Mouse (Mus musculus): ENCODE data around the gene Ivd. TPM values are rescaled to one million over a fixed set of nuclear protein-coding genes. Genes with fewer than 3 reads are reported as not detected.
A peak's percentile ranks its signal among the peaks of the same experiment; 100 is the strongest.

Gene Ivd
- polyA plus RNA-seq, 1 experiment from 2014 or later, result 68.9 TPM

GRCm38 (mm10) chr2:118899306-118899705 is 37.6 kb downstream of the Ivd start:
- Histone ChIP-seq H3K4me1 (replicated peaks; ENCODE audit: insufficient read depth, low read length) (peaks cover 9% of the 10 kb centered on the region; the same call in 1 of the 2 replicates), H3K9ac (ENCODE audit: low read depth, low read length) (no peak overlapping the region), H3K9me3 (replicated peaks; ENCODE audit: low read length) (no peaks in the 10 kb centered on the region), H3K4me3 (replicated peaks; ENCODE audit: low read depth, low read length) (no peak overlapping the region), H3K27me3 (ENCODE audit: insufficient read depth, low read length) (peaks cover 47% of the 10 kb centered on the region), H3K27ac (no peak overlapping the region), H3K36me3 (ENCODE audit: insufficient read depth, low read length) (no peaks in the 10 kb centered on the region), H3K4me2 (ENCODE audit: low read length) (no peak overlapping the region)
- DNase-seq (ENCODE audit: low spot score) (no peak), ATAC-seq (replicated peaks; ENCODE audit: low FRiP score, low read depth) (no peak)
- 13% methylated on average over 7 of the region's 7 CpGs for WGBS
- TF ChIP-seq CTCF (IDR thresholded peaks at IDR 0.05; ENCODE audit: low read depth), result no peak

DNA sequence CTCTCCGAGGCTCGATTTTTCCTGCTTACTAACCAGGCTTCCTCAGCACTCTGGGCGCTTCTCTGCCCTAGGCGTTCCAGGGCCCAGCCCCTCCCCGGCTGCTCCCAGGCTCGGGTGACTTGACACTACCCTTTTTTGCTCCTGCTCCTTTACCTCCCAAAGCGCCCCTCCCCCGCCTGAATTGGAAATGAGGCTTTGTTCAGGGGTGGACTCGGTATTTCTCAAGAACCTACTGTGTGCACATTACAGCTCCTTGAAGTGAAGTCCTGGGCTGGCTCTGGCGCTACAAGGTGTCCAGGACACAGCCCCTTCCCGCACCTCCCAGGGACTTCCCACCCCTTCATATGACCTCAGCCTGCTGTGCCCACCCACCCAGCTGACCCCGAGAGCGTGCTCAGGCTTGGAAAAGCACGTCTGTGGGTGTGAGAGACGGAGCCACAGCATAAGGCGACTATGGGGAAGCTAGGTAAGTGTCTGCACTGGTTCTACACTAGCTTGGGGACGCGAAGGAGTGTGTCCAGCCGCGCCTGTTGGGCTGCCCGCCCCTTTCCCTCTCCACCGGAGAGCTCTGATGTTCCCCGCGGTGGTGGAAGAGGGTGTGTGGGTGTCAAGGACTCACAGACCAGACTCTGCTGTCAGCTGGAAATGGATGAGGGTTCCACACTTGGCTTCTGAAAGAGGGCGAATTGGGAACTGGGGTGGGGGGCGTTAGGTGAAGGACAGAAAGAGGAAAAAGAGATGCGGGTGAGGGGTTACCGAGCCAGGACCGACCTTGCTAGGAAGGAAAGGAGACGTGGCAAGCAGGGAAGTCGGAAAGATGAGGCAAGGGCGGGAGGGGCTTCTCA is 38.4 kb downstream of the Ivd start, which contains the start of gene Bahd1:
Gene Bahd1 (plus strand): TSS at position 397 of the 845 bp plus-strand sequence.
- WGBS, result under 1% methylated on average over 32 of the region's 32 CpGs
- Histone ChIP-seq H3K4me2 (ENCODE audit: low read length) (peak within 1 kb of the TSS; percentile 99), H3K4me3 (replicated peaks; ENCODE audit: low read depth, low read length) (peak within 1 kb of the TSS; percentile 86), H3K9me3 (replicated peaks; ENCODE audit: low read length) (no peaks in the 10 kb centered on the region), H3K27me3 (ENCODE audit: insufficient read depth, low read length) (peaks cover 44% of the 10 kb centered on the region), H3K36me3 (ENCODE audit: insufficient read depth, low read length) (no peaks in the 10 kb centered on the region), H3K27ac (no peak within 1 kb of the TSS), H3K4me1 (replicated peaks; ENCODE audit: insufficient read depth, low read length) (peaks cover 9% of the 10 kb centered on the region; the same call in 1 of the 2 replicates), H3K9ac (ENCODE audit: low read depth, low read length) (peak within 1 kb of the TSS; percentile 81)
- TF ChIP-seq CTCF (IDR thresholded peaks at IDR 0.05; ENCODE audit: low read depth), result no peak
- ATAC-seq (replicated peaks; ENCODE audit: low FRiP score, low read depth) (no peak), DNase-seq (ENCODE audit: low spot score) (peak; percentile 33)

GRCm38 (mm10) chr2:118900826-118901140 is 39.0 kb downstream of the Ivd start:
- peaks cover 39% of the 10 kb centered on the region for H3K27me3 ChIP-seq (ENCODE audit: insufficient read depth, low read length)
- peak overlapping the region; percentile 99 for H3K4me2 ChIP-seq (ENCODE audit: low read length)
- peak overlapping the region; percentile 81; the same call in 1 of the 2 replicates for H3K9ac ChIP-seq (ENCODE audit: low read depth, low read length)
- ATAC-seq (replicated peaks; ENCODE audit: low FRiP score, low read depth), result no peak; the same call in 1 of the 2 replicates
- DNase-seq (ENCODE audit: low spot score), result no peak
- no peak overlapping the region for H3K27ac ChIP-seq
- WGBS, result under 1% methylated on average over 11 of the region's 11 CpGs
- no peaks in the 10 kb centered on the region for H3K9me3 ChIP-seq (replicated peaks; ENCODE audit: low read length)
- peak overlapping the region; percentile 86 for H3K4me3 ChIP-seq (replicated peaks; ENCODE audit: low read depth, low read length)
- no peak for TF ChIP-seq CTCF (IDR thresholded peaks at IDR 0.05; ENCODE audit: low read depth)
- H3K4me1 ChIP-seq (replicated peaks; ENCODE audit: insufficient read depth, low read length), result peaks cover 9% of the 10 kb centered on the region; the same call in 1 of the 2 replicates
- no peaks in the 10 kb centered on the region for H3K36me3 ChIP-seq (ENCODE audit: insufficient read depth, low read length)

DNA sequence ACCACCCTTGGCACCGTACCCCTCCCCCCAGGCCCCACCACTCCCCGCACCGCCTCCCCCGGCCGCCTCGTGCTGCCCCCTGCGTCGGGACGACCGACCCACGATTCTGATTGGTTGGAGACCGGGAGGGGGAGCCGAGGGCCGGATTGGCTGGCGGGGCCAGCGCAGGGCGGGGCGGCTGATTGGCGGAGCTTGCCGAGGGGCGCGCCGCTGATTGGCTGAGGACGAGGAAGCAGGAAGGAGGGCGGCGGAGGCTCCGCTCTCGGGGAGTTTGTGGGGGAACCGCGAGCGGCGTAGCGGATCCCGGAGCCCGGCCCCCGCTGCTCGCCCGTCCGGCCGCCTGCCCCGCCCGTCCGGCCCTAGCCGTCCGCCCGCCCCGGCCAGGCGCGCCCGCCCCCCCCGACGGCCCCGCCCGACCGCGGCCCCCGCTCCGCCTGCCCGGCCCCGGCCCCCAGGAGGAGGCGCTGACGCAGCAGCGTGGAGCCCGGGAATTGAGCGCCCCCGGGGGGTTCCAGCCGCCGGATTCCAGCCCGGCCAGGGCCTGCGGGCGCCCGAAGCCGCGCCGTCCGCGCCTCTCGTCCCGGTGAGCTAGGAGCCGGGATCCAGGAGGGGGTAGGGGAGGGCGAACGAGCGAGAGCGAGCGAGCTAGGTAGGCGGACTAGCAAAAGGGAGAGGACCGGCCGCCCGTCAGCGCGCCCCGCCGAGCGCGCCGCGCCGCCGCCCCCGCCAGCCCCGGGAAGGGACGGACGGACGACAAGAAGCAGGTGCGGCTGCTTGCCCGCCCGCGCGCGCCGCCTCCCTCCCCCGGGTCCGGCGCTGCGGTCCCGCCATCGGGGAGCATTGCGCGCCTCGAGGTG is 39.6 kb downstream of the Ivd start:
- 4% methylated on average over 53 of the region's 120 CpGs for WGBS
- Histone ChIP-seq H3K27ac (peak overlapping the region; percentile 85), H3K9me3 (replicated peaks; ENCODE audit: low read length) (no peaks in the 10 kb centered on the region), H3K27me3 (ENCODE audit: insufficient read depth, low read length) (peaks cover 33% of the 10 kb centered on the region), H3K4me2 (ENCODE audit: low read length) (peak overlapping the region; percentile 99), H3K9ac (ENCODE audit: low read depth, low read length) (peak overlapping the region; percentile 81), H3K4me1 (replicated peaks; ENCODE audit: insufficient read depth, low read length) (peaks cover 9% of the 10 kb centered on the region; the same call in 1 of the 2 replicates), H3K4me3 (replicated peaks; ENCODE audit: low read depth, low read length) (peak overlapping the region; percentile 86), H3K36me3 (ENCODE audit: insufficient read depth, low read length) (no peaks in the 10 kb centered on the region)
- peak; percentile 88 for ATAC-seq (replicated peaks; ENCODE audit: low FRiP score, low read depth)
- peak; percentile 97 for DNase-seq (ENCODE audit: low spot score)
- TF ChIP-seq CTCF (IDR thresholded peaks at IDR 0.05; ENCODE audit: low read depth), result peak; percentile 26

DNA sequence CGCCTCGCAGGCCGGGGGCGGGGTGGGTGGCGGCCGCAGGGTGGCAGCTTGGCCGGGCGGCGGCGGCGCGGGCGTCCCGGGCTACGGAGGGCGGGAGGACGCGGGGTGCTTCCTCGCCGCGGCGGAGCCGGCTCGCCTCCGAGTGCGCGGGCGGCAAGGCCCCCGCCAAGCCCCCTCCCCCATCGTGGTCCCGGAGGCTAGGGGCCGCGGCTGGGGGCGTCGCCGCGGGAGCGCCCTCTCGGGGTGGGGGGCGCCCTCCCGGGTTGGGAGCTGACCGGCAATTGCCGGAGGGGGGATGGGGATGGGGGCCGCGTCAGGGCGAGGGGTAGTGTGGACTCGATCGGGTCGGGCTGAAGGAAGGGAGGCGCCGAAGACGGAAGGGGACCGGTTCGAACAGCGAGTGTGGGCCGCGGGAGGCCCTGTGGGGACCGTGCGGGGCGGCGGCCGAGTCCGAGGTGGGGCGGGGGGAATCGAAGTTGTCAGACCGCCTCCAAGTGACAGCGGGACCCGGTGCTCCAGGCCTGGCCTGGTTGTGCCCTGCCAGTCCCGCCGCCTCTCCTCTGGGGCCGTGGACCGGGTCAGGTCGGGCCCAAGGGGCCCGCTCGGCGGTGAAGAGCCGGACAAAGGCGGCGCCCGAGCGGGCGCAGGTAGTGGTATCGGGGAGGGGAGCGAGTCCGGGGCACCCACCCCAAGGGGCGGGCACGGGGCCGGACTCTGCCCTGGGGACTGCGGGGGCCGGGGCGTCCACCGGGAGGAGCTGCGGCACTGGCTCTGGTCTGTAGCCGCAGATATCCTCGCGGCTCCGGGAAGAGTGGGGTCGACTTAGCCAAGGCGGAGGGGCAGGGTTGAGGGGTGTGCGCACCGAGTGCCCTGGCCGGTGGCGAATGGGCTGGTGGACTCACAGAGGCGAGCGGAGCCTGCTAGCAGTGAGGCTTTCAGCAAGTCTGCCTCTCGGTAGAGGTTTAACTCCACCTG is 40.6 kb downstream of the Ivd start:
- H3K9me3 ChIP-seq (replicated peaks; ENCODE audit: low read length), result no peaks in the 10 kb centered on the region
- peak; percentile 34 for ATAC-seq (replicated peaks; ENCODE audit: low FRiP score, low read depth)

More for the DNA sequence above, 40.6 kb downstream of the Ivd start:
- Histone ChIP-seq H3K4me1 (replicated peaks; ENCODE audit: insufficient read depth, low read length) (peaks cover 9% of the 10 kb centered on the region; the same call in 1 of the 2 replicates), H3K27ac (peak overlapping the region; percentile 85), H3K27me3 (ENCODE audit: insufficient read depth, low read length) (peaks cover 23% of the 10 kb centered on the region), H3K36me3 (ENCODE audit: insufficient read depth, low read length) (no peaks in the 10 kb centered on the region), H3K9ac (ENCODE audit: low read depth, low read length) (peak overlapping the region; percentile 81), H3K4me2 (ENCODE audit: low read length) (peak overlapping the region; percentile 99), H3K4me3 (replicated peaks; ENCODE audit: low read depth, low read length) (peak overlapping the region; percentile 86)
- under 1% methylated on average over 77 of the region's 106 CpGs for WGBS
- TF ChIP-seq CTCF (IDR thresholded peaks at IDR 0.05; ENCODE audit: low read depth), result peak; percentile 46
- peak; percentile 56 for DNase-seq (ENCODE audit: low spot score)
